Mouse (Mus musculus): Measurements from ENCODE around the gene Gm37240. TPM values are rescaled to one million over a fixed set of nuclear protein-coding genes. Genes with fewer than 3 reads are reported as not detected.

The Gm37240 gene
- polyA plus RNA-seq, 1 experiment from 2014 or later = 15.1 TPM

- Histone ChIP-seq H3K9me3 (ENCODE audit: control insufficient read depth, low read length) (peaks cover 15% of the 10 kb centered on the region), H3K9ac (ENCODE audit: low read depth, low read length) (no peak overlapping the region), H3K4me3 (ENCODE audit: low read length) (no peak overlapping the region), H3K27ac (ENCODE audit: low read depth, low read length) (no peak overlapping the region), H3K4me1 (ENCODE audit: control insufficient read depth, insufficient read depth, low read length) (no peaks in the 10 kb centered on the region), H3K36me3 (ENCODE audit: control insufficient read depth, insufficient read depth, low read length) (no peaks in the 10 kb centered on the region), H3K4me2 (replicated peaks; ENCODE audit: low read depth, low read length) (no peak overlapping the region), H3K27me3 (ENCODE audit: control insufficient read depth, insufficient read depth, low read length) (no peaks in the 10 kb centered on the region)
- ATAC-seq (ENCODE audit: low FRiP score, low TSS enrichment) = no peak
- WGBS = 91% methylated on average over 1 of the region's 1 CpGs
These were observed 488.9 kb downstream of the Gm37240 start for GRCm38 (mm10) chr3:85398483-85398835.

- Histone ChIP-seq H3K9ac (ENCODE audit: low read depth, low read length) (no peak overlapping the region), H3K36me3 (ENCODE audit: control insufficient read depth, insufficient read depth, low read length) (no peaks in the 10 kb centered on the region), H3K27me3 (ENCODE audit: control insufficient read depth, insufficient read depth, low read length) (no peaks in the 10 kb centered on the region), H3K4me2 (replicated peaks; ENCODE audit: low read depth, low read length) (no peak overlapping the region), H3K4me3 (ENCODE audit: low read length) (no peak overlapping the region), H3K4me1 (ENCODE audit: control insufficient read depth, insufficient read depth, low read length) (no peaks in the 10 kb centered on the region), H3K9me3 (ENCODE audit: control insufficient read depth, low read length) (peaks cover 15% of the 10 kb centered on the region), H3K27ac (ENCODE audit: low read depth, low read length) (no peak overlapping the region)
- ATAC-seq (ENCODE audit: low FRiP score, low TSS enrichment) = no peak
These were observed 489.4 kb downstream of the Gm37240 start for GRCm38 (mm10) chr3:85397816-85398482.

GRCm38 (mm10) chr3:85393395-85393794 lies 493.9 kb downstream of the Gm37240 start:
- Histone ChIP-seq H3K9me3 (ENCODE audit: control insufficient read depth, low read length) (peaks cover 15% of the 10 kb centered on the region), H3K4me2 (replicated peaks; ENCODE audit: low read depth, low read length) (no peak overlapping the region), H3K4me3 (ENCODE audit: low read length) (no peak overlapping the region), H3K9ac (ENCODE audit: low read depth, low read length) (no peak overlapping the region), H3K36me3 (ENCODE audit: control insufficient read depth, insufficient read depth, low read length) (no peaks in the 10 kb centered on the region), H3K27ac (ENCODE audit: low read depth, low read length) (no peak overlapping the region), H3K27me3 (ENCODE audit: control insufficient read depth, insufficient read depth, low read length) (no peaks in the 10 kb centered on the region), H3K4me1 (ENCODE audit: control insufficient read depth, insufficient read depth, low read length) (no peaks in the 10 kb centered on the region)
- 93% methylated on average over 3 of the region's 3 CpGs for WGBS
- no peak for ATAC-seq (ENCODE audit: low FRiP score, low TSS enrichment)

- no peak for ATAC-seq (ENCODE audit: low FRiP score, low TSS enrichment)
- Histone ChIP-seq H3K36me3 (ENCODE audit: control insufficient read depth, insufficient read depth, low read length) (no peaks in the 10 kb centered on the region), H3K9me3 (ENCODE audit: control insufficient read depth, low read length) (peaks cover 11% of the 10 kb centered on the region), H3K4me3 (ENCODE audit: low read length) (no peak overlapping the region), H3K4me1 (ENCODE audit: control insufficient read depth, insufficient read depth, low read length) (no peaks in the 10 kb centered on the region), H3K4me2 (replicated peaks; ENCODE audit: low read depth, low read length) (no peak overlapping the region), H3K9ac (ENCODE audit: low read depth, low read length) (no peak overlapping the region), H3K27ac (ENCODE audit: low read depth, low read length) (no peak overlapping the region), H3K27me3 (ENCODE audit: control insufficient read depth, insufficient read depth, low read length) (no peaks in the 10 kb centered on the region)
- 92% methylated on average over 6 of the region's 6 CpGs for WGBS
These were observed 495.6 kb downstream of the Gm37240 start for GRCm38 (mm10) chr3:85391756-85392155.

- no peaks in the 10 kb centered on the region for H3K36me3 ChIP-seq (ENCODE audit: control insufficient read depth, insufficient read depth, low read length)
- H3K9me3 ChIP-seq (ENCODE audit: control insufficient read depth, low read length) = peaks cover 6% of the 10 kb centered on the region
- H3K4me2 ChIP-seq (replicated peaks; ENCODE audit: low read depth, low read length) = no peak overlapping the region
- no peaks in the 10 kb centered on the region for H3K4me1 ChIP-seq (ENCODE audit: control insufficient read depth, insufficient read depth, low read length)
- no peak overlapping the region for H3K27ac ChIP-seq (ENCODE audit: low read depth, low read length)
- H3K27me3 ChIP-seq (ENCODE audit: control insufficient read depth, insufficient read depth, low read length) = no peaks in the 10 kb centered on the region
- ATAC-seq (ENCODE audit: low FRiP score, low TSS enrichment) = no peak
- WGBS = 70% methylated on average over 2 of the region's 2 CpGs
- H3K9ac ChIP-seq (ENCODE audit: low read depth, low read length) = no peak overlapping the region
- H3K4me3 ChIP-seq (ENCODE audit: low read length) = no peak overlapping the region
These were observed 496.2 kb downstream of the Gm37240 start for GRCm38 (mm10) chr3:85391111-85391510.

- no peaks in the 10 kb centered on the region for H3K9me3 ChIP-seq (ENCODE audit: control insufficient read depth, low read length)
These were observed 501.9 kb downstream of the Gm37240 start for GRCm38 (mm10) chr3:85385371-85385770.

GRCm38 (mm10) chr3:85383330-85383729 lies 504.0 kb downstream of the Gm37240 start:
- Histone ChIP-seq H3K4me2 (replicated peaks; ENCODE audit: low read depth, low read length) (no peak overlapping the region), H3K4me3 (ENCODE audit: low read length) (no peak overlapping the region), H3K27ac (ENCODE audit: low read depth, low read length) (no peak overlapping the region), H3K9ac (ENCODE audit: low read depth, low read length) (no peak overlapping the region), H3K4me1 (ENCODE audit: control insufficient read depth, insufficient read depth, low read length) (0 out of 2 replicates have a peak, but pooled peaks cover 6% of the 10 kb centered on the region), H3K27me3 (ENCODE audit: control insufficient read depth, insufficient read depth, low read length) (no peaks in the 10 kb centered on the region), H3K36me3 (ENCODE audit: control insufficient read depth, insufficient read depth, low read length) (no peaks in the 10 kb centered on the region), H3K9me3 (ENCODE audit: control insufficient read depth, low read length) (no peaks in the 10 kb centered on the region)
- WGBS = 77% methylated on average over 3 of the region's 3 CpGs
- no peak for ATAC-seq (ENCODE audit: low FRiP score, low TSS enrichment)

More at GRCm38 (mm10) chr3:85385371-85385770, 501.9 kb downstream of the Gm37240 start:
- H3K4me1 ChIP-seq (ENCODE audit: control insufficient read depth, insufficient read depth, low read length) = no peaks in the 10 kb centered on the region
- no peak overlapping the region for H3K27ac ChIP-seq (ENCODE audit: low read depth, low read length)
- no peak overlapping the region for H3K4me2 ChIP-seq (replicated peaks; ENCODE audit: low read depth, low read length)
- no peaks in the 10 kb centered on the region for H3K36me3 ChIP-seq (ENCODE audit: control insufficient read depth, insufficient read depth, low read length)
- no peaks in the 10 kb centered on the region for H3K27me3 ChIP-seq (ENCODE audit: control insufficient read depth, insufficient read depth, low read length)
- ATAC-seq (ENCODE audit: low FRiP score, low TSS enrichment) = no peak
- no peak overlapping the region for H3K4me3 ChIP-seq (ENCODE audit: low read length)
- H3K9ac ChIP-seq (ENCODE audit: low read depth, low read length) = no peak overlapping the region

GRCm38 (mm10) chr3:85378703-85379395 lies 508.5 kb downstream of the Gm37240 start:
- no peaks in the 10 kb centered on the region; the same call in 1 of the 2 replicates for H3K9me3 ChIP-seq (ENCODE audit: control insufficient read depth, low read length)
- WGBS = 54% methylated on average over 16 of the region's 16 CpGs
- H3K27me3 ChIP-seq (ENCODE audit: control insufficient read depth, insufficient read depth, low read length) = no peaks in the 10 kb centered on the region
- no peak overlapping the region for H3K4me3 ChIP-seq (ENCODE audit: low read length)
- no peak for ATAC-seq (ENCODE audit: low FRiP score, low TSS enrichment)
- H3K9ac ChIP-seq (ENCODE audit: low read depth, low read length) = no peak overlapping the region
- no peak overlapping the region for H3K4me2 ChIP-seq (replicated peaks; ENCODE audit: low read depth, low read length)
- H3K4me1 ChIP-seq (ENCODE audit: control insufficient read depth, insufficient read depth, low read length) = 0 out of 2 replicates have a peak, but pooled peaks cover 6% of the 10 kb centered on the region
- H3K27ac ChIP-seq (ENCODE audit: low read depth, low read length) = no peak overlapping the region
- no peaks in the 10 kb centered on the region for H3K36me3 ChIP-seq (ENCODE audit: control insufficient read depth, insufficient read depth, low read length)

- Histone ChIP-seq H3K4me3 (ENCODE audit: low read length) (no peak overlapping the region), H3K36me3 (ENCODE audit: control insufficient read depth, insufficient read depth, low read length) (no peaks in the 10 kb centered on the region), H3K9me3 (ENCODE audit: control insufficient read depth, low read length) (no peaks in the 10 kb centered on the region; the same call in 1 of the 2 replicates), H3K27ac (ENCODE audit: low read depth, low read length) (no peak overlapping the region), H3K4me1 (ENCODE audit: control insufficient read depth, insufficient read depth, low read length) (0 out of 2 replicates have a peak, but pooled peaks cover 6% of the 10 kb centered on the region), H3K4me2 (replicated peaks; ENCODE audit: low read depth, low read length) (no peak overlapping the region), H3K9ac (ENCODE audit: low read depth, low read length) (no peak overlapping the region), H3K27me3 (ENCODE audit: control insufficient read depth, insufficient read depth, low read length) (no peaks in the 10 kb centered on the region)
- no peak for ATAC-seq (ENCODE audit: low FRiP score, low TSS enrichment)
- 55% methylated on average over 13 of the region's 13 CpGs for WGBS
These were observed 509.2 kb downstream of the Gm37240 start for GRCm38 (mm10) chr3:85377946-85378702.
